Mouse (Mus musculus) midbrain, embryonic 12.5 days (tissue): ENCODE results near the gene Gm27027. TPM values are rescaled to one million over a fixed set of nuclear protein-coding genes. Genes with fewer than 3 reads are reported as not detected.

Experiments
- ATAC-seq: fragments of 200-750 bp; cut with Nextera tagmentation; 2 replicates; pipeline ENCODE4 v1.8.0; 2017; ENCODE audit warnings: low read depth, moderate TSS enrichment, moderate library complexity; ENCODE audit not compliant: low FRiP score
- H3K27ac ChIP-seq: fragments of 300-500 bp; sonication (generic); replicated peaks from 2 replicates; pipeline ENCODE4 v1.5.1; 2016; ENCODE audit warnings: mild to moderate bottlenecking
- H3K27me3 ChIP-seq: fragments of 300-500 bp; sonication (generic); 2 replicates; pipeline ENCODE4 v1.6.1; 2016; ENCODE audit warnings: mild to moderate bottlenecking
- H3K36me3 ChIP-seq: fragments of 300-500 bp; sonication (generic); 2 replicates; pipeline ENCODE4 v1.6.1; 2016
- H3K4me1 ChIP-seq: fragments of 300-500 bp; sonication (generic); 2 replicates; pipeline ENCODE4 v1.6.1; 2016
- H3K4me2 ChIP-seq: fragments of 300-500 bp; sonication (generic); replicated peaks from 2 replicates; pipeline ENCODE4 v1.6.1; 2016; ENCODE audit warnings: mild to moderate bottlenecking, moderate library complexity
- H3K4me3 ChIP-seq: fragments of 300-500 bp; sonication (generic); 2 replicates; pipeline ENCODE4 v1.5.1; 2016; ENCODE audit warnings: mild to moderate bottlenecking
- H3K9ac ChIP-seq: fragments of 300-500 bp; sonication (generic); replicated peaks from 2 replicates; pipeline ENCODE4 v1.6.1; 2016; ENCODE audit warnings: mild to moderate bottlenecking, moderate library complexity
- H3K9me3 ChIP-seq: fragments of 300-500 bp; sonication (generic); 2 replicates; pipeline ENCODE4 v1.6.1; 2016; ENCODE audit warnings: mild to moderate bottlenecking
- WGBS: fragments of 180-500 bp; shearing (Covaris S2); methylation state at CpG from one replicate; pipeline ENCODE4 v1.1.7; 2016; 5-methylcytosine and 5-hydroxymethylcytosine counted together
- polyA plus RNA-seq: library from polyadenylated mRNA; unstranded; fragments of >200 nt; fragmentation: Nextera tagmentation; extraction: Ambion mirVana; gene quantifications from 2 replicates; pipeline ENCODE4 v1.2.1, GENCODE M21; 2016

The Gm27027 gene
- polyA plus RNA-seq, 1 experiment from 2014 or later, result not detected

DNA sequence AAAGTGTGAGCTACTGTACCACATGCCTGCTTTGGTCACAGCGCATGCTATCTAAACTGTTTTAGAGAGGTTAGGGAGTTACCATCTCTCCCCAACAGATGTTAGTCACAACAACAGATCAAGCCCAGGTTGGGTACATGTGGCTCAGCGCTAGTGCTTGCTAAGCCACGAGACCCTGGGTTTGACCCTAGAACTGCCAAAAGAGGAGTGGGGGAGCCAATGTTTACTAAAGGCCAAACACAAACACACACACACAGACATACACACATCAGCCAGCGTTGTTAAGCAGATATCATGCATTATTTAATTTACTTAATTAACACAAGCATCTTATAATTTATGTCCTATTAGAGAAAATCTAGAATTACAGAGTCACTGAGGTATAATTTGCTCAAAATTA is 5.8 kb upstream of the Gm27027 start:
- no peak overlapping the region for H3K4me2 ChIP-seq
- no peaks in the 10 kb centered on the region for H3K9me3 ChIP-seq
- 84% methylated on average over 4 of the region's 4 CpGs for WGBS
- H3K27ac ChIP-seq, result no peak overlapping the region
- no peaks in the 10 kb centered on the region for H3K4me1 ChIP-seq
- peaks cover 85% of the 10 kb centered on the region for H3K36me3 ChIP-seq
- H3K27me3 ChIP-seq, result no peaks in the 10 kb centered on the region
- H3K9ac ChIP-seq, result no peak overlapping the region
- no peak for ATAC-seq
- H3K4me3 ChIP-seq, result no peak overlapping the region

- WGBS, result 92% methylated on average over 6 of the region's 6 CpGs
- Histone ChIP-seq H3K9ac (no peak overlapping the region), H3K27me3 (no peaks in the 10 kb centered on the region), H3K9me3 (no peaks in the 10 kb centered on the region), H3K36me3 (peaks cover 84% of the 10 kb centered on the region), H3K4me2 (no peak overlapping the region), H3K4me1 (no peaks in the 10 kb centered on the region), H3K27ac (no peak overlapping the region), H3K4me3 (no peak overlapping the region)
- no peak for ATAC-seq
These were observed 5.3 kb upstream of the Gm27027 start for GRCm38 (mm10) chr2:94001411-94001810.

GRCm38 (mm10) chr2:93992810-93993209 is 3.3 kb downstream of the Gm27027 start:
- Histone ChIP-seq H3K9me3 (no peaks in the 10 kb centered on the region), H3K27ac (no peak overlapping the region), H3K9ac (no peak overlapping the region; the same call in 1 of the 2 replicates), H3K27me3 (no peaks in the 10 kb centered on the region), H3K4me3 (no peak overlapping the region), H3K4me2 (no peak overlapping the region), H3K36me3 (peaks cover 72% of the 10 kb centered on the region), H3K4me1 (peaks cover 12% of the 10 kb centered on the region)
- WGBS, result 57% methylated on average over 3 of the region's 3 CpGs
- ATAC-seq, result no peak

- peaks cover 74% of the 10 kb centered on the region for H3K36me3 ChIP-seq
- no peak overlapping the region for H3K4me3 ChIP-seq
- H3K27ac ChIP-seq, result 0 out of 2 replicates have a peak overlapping the region, but pooled peaks have one; percentile 8
- H3K27me3 ChIP-seq, result no peaks in the 10 kb centered on the region
- no peaks in the 10 kb centered on the region for H3K9me3 ChIP-seq
- WGBS, result 40% methylated on average over 5 of the region's 5 CpGs
- peaks cover 12% of the 10 kb centered on the region for H3K4me1 ChIP-seq
- no peak overlapping the region for H3K9ac ChIP-seq
- H3K4me2 ChIP-seq, result no peak overlapping the region
- ATAC-seq, result no peak
These were observed 3.9 kb downstream of the Gm27027 start for GRCm38 (mm10) chr2:93992259-93992658.

DNA sequence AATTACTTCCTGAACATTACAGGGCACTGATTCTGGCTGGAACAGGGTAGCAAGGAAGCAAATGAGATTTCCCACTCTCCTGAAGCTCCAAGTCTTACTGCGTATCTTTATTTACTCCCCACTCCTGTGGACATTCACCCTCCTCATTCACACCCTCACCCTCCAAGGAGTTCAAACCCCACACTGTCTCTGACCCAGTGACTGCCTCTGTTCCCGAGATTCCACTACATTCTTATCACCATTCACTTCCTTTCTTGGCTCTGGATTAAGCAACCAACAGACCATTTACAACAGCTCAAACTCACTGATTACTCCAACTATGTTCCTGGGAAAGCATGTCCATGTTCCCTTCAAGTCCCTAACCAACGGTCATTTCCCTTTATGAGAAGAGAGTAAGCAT is 4.8 kb downstream of the Gm27027 start:
- H3K27ac ChIP-seq, result no peak overlapping the region
- ATAC-seq, result no peak
- H3K9me3 ChIP-seq, result no peaks in the 10 kb centered on the region
- no peak overlapping the region for H3K4me2 ChIP-seq
- H3K9ac ChIP-seq, result no peak overlapping the region
- H3K36me3 ChIP-seq, result peaks cover 75% of the 10 kb centered on the region
- no peaks in the 10 kb centered on the region for H3K27me3 ChIP-seq
- WGBS, result 89% methylated on average over 3 of the region's 3 CpGs
- peaks cover 12% of the 10 kb centered on the region for H3K4me1 ChIP-seq
- no peak overlapping the region for H3K4me3 ChIP-seq

GRCm38 (mm10) chr2:93988440-93988839 is 7.7 kb downstream of the Gm27027 start:
- Histone ChIP-seq H3K9me3 (no peaks in the 10 kb centered on the region), H3K27me3 (no peaks in the 10 kb centered on the region), H3K36me3 (peaks cover 63% of the 10 kb centered on the region), H3K4me1 (peaks cover 12% of the 10 kb centered on the region), H3K27ac (no peak overlapping the region), H3K4me2 (no peak overlapping the region), H3K4me3 (no peak overlapping the region), H3K9ac (no peak overlapping the region)
- WGBS, result 93% methylated on average over 2 of the region's 2 CpGs
- ATAC-seq, result no peak

- H3K9me3 ChIP-seq, result no peaks in the 10 kb centered on the region
These were observed 13.5 kb downstream of the Gm27027 start for GRCm38 (mm10) chr2:93982457-93983235.

GRCm38 (mm10) chr2:93979249-93980120 is 16.7 kb downstream of the Gm27027 start:
- 91% methylated on average over 7 of the region's 7 CpGs for WGBS
- H3K4me1 ChIP-seq, result peaks cover 25% of the 10 kb centered on the region
- ATAC-seq, result no peak
- no peak overlapping the region for H3K9ac ChIP-seq
- 0 out of 2 replicates have a peak, but pooled peaks cover 3% of the 10 kb centered on the region for H3K27me3 ChIP-seq
- H3K36me3 ChIP-seq, result peaks cover 50% of the 10 kb centered on the region
- H3K27ac ChIP-seq, result no peak overlapping the region
- no peaks in the 10 kb centered on the region for H3K9me3 ChIP-seq
- no peak overlapping the region for H3K4me2 ChIP-seq
- H3K4me3 ChIP-seq, result no peak overlapping the region

More at GRCm38 (mm10) chr2:93982457-93983235, 13.5 kb downstream of the Gm27027 start:
- Histone ChIP-seq H3K4me1 (no peaks in the 10 kb centered on the region), H3K27ac (no peak overlapping the region), H3K27me3 (0 out of 2 replicates have a peak, but pooled peaks cover under 1% of the 10 kb centered on the region), H3K4me2 (no peak overlapping the region), H3K9ac (no peak overlapping the region), H3K4me3 (no peak overlapping the region), H3K36me3 (peaks cover 67% of the 10 kb centered on the region)
- WGBS, result 91% methylated on average over 4 of the region's 4 CpGs
- ATAC-seq, result no peak

- Histone ChIP-seq H3K4me3 (peak overlapping the region; percentile 49), H3K36me3 (peaks cover 31% of the 10 kb centered on the region), H3K4me1 (peaks cover 25% of the 10 kb centered on the region), H3K4me2 (peak overlapping the region; percentile 83), H3K27ac (peak overlapping the region; percentile 56; the same call in 1 of the 2 replicates), H3K9me3 (no peaks in the 10 kb centered on the region), H3K9ac (peak overlapping the region; percentile 60), H3K27me3 (peaks cover 8% of the 10 kb centered on the region; the same call in 1 of the 2 replicates)
- ATAC-seq, result peak; percentile 75
- 2% methylated on average over 37 of the region's 37 CpGs for WGBS
These were observed 19.5 kb downstream of the Gm27027 start for GRCm38 (mm10) chr2:93976436-93977252.

- Histone ChIP-seq H3K27me3 (peaks cover 8% of the 10 kb centered on the region; the same call in 1 of the 2 replicates), H3K4me1 (peaks cover 25% of the 10 kb centered on the region), H3K9ac (peak overlapping the region; percentile 60), H3K27ac (peak overlapping the region; percentile 56; the same call in 1 of the 2 replicates), H3K4me3 (peak overlapping the region; percentile 49), H3K9me3 (no peaks in the 10 kb centered on the region), H3K36me3 (peaks cover 22% of the 10 kb centered on the region), H3K4me2 (peak overlapping the region; percentile 83)
- 21% methylated on average over 21 of the region's 21 CpGs for WGBS
- peak; percentile 21 for ATAC-seq
These were observed 20.4 kb downstream of the Gm27027 start for GRCm38 (mm10) chr2:93975526-93976435.
